Mouse (Mus musculus) thymus, adult 2 months (tissue): ENCODE measurements around the gene Akap2.

Experiments used
- CTCF ChIP-seq: fragments of 200-500 bp; IDR thresholded peaks from 2 replicates; pipeline ENCODE4 v1.5.1; 2012; ENCODE audit warnings: mild to moderate bottlenecking, control low read depth, low read length, moderate library complexity, borderline replicate concordance; ENCODE audit not compliant: control insufficient read depth, poor library complexity, insufficient read depth; ENCODE audit errors: extremely low read depth
- POLR2A ChIP-seq: fragments of 200-500 bp; IDR thresholded peaks from 2 replicates; pipeline ENCODE4 v1.6.1; 2012; ENCODE audit warnings: mild to moderate bottlenecking, low read length, control low read depth, moderate library complexity; ENCODE audit not compliant: control insufficient read depth, poor library complexity, insufficient read depth; ENCODE audit errors: extremely low read depth

DNA sequence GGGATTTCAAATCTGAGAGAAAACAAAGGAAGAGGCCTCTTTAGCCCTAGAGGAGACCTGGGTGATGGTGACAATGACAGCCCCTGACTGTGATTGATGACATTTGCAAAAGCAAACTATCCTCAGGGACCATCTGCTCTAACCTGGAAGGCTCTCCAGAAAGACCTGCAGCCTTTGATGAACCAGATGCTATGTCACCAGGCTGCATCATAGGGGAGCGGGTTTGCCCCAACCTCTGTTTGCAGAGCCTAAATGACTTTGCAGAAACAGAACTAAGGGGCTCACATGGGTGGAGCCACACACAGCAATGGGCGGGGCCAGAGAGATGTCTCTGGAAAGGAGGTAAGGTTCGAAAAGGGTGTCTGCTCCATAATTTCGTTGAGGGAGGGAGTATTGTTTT lies 115.6 kb downstream of the Akap2 start:
- TF ChIP-seq CTCF, result no peak
- TF ChIP-seq POLR2A, result no peak
